Mouse (Mus musculus) gastrocnemius, adult 8-10 months (tissue): ENCODE data around the gene Stat3. TPM values are rescaled to one million over a fixed set of nuclear protein-coding genes. Genes with fewer than 3 reads are reported as not detected.

Experiments used
- total RNA-seq, 4 experiments: library from RNA; stranded (reverse); gene quantifications; 2 replicates each; pipeline ENCODE4 v1.2.4; 2022

Gene Stat3
- total RNA-seq, 4 experiments from 2014 or later: 32.9 to 41.1 (median 37.5) TPM

Other genes starting within 250 kb of the Stat3 start
- gene Zfp385c, start 247.1 kb downstream of the Stat3 start, total RNA-seq: under 1 TPM in 2 of 4 experiments, not detected in 2; 0.11 to 0.58 TPM
- under 1 TPM; 0.27 to 0.70 (median 0.28) TPM for gene Dhx58, start 235.3 kb downstream of the Stat3 start, total RNA-seq
- gene Kat2a, start 227.1 kb downstream of the Stat3 start, total RNA-seq: 10 to 100 TPM in 2 of 4 experiments, 1 to 10 TPM in 2; 9.0 to 11.1 (median 10.1) TPM
- gene Hspb9, start 225.7 kb downstream of the Stat3 start, total RNA-seq: not detected
- gene Rab5c, start 201.3 kb downstream of the Stat3 start, total RNA-seq: 10 to 100 TPM; 41.4 to 50.9 (median 42.2) TPM
- gene Kcnh4, start 179.6 kb downstream of the Stat3 start, total RNA-seq: not detected
- gene Hcrt, start 176.6 kb downstream of the Stat3 start, total RNA-seq: not detected
- 1 to 10 TPM; 4.3 to 8.2 (median 5.7) TPM for gene Ghdc, start 168.6 kb downstream of the Stat3 start, total RNA-seq
- gene Stat5b, start 88.8 kb downstream of the Stat3 start, total RNA-seq: 100 to 1,000 TPM; 136 to 186 (median 155) TPM
- 10 to 100 TPM; 10.9 to 16.8 (median 11.0) TPM for gene Stat5a, start 80.2 kb downstream of the Stat3 start, total RNA-seq
- 100 to 1,000 TPM; 125 to 153 (median 134) TPM for gene Cavin1, start 31.3 kb upstream of the Stat3 start, total RNA-seq
- 10 to 100 TPM; 62.0 to 79.8 (median 66.8) TPM for gene Atp6v0a1, start 69.9 kb upstream of the Stat3 start, total RNA-seq
- gene Naglu, start 130.5 kb upstream of the Stat3 start, total RNA-seq: 1 to 10 TPM; 2.9 to 4.8 (median 4.0) TPM
- under 1 TPM in 1 of 4 experiments, not detected in 3; 0.21 TPM for gene Hsd17b1, start 138.9 kb upstream of the Stat3 start, total RNA-seq
- 10 to 100 TPM in 1 of 4 experiments, 1 to 10 TPM in 3; 7.2 to 11.0 (median 8.5) TPM for gene Coasy, start 143.0 kb upstream of the Stat3 start, total RNA-seq
- 10 to 100 TPM in 2 of 4 experiments, 1 to 10 TPM in 2; 8.0 to 12.3 (median 9.4) TPM for gene Mlx, start 147.7 kb upstream of the Stat3 start, total RNA-seq
- gene Psmc3ip, start 155.9 kb upstream of the Stat3 start, total RNA-seq: 1 to 10 TPM; 1.3 to 1.5 (median 1.4) TPM
- 10 to 100 TPM; 28.8 to 30.4 (median 30.1) TPM for gene Retreg3, start 180.4 kb upstream of the Stat3 start, total RNA-seq
- gene Tubg1, start 180.4 kb upstream of the Stat3 start, total RNA-seq: 10 to 100 TPM; 23.2 to 27.9 (median 25.9) TPM
- 1 to 10 TPM; 2.9 to 3.6 (median 3.2) TPM for gene Tubg2, start 216.4 kb upstream of the Stat3 start, total RNA-seq
- 1 to 10 TPM in 1 of 4 experiments, under 1 TPM in 3; 0.67 to 1.3 (median 0.81) TPM for gene Cntnap1, start 231.0 kb upstream of the Stat3 start, total RNA-seq
- gene Plekhh3, start 231.8 kb upstream of the Stat3 start, total RNA-seq: 10 to 100 TPM; 25.6 to 38.5 (median 33.9) TPM
- gene Ccr10, start 235.9 kb upstream of the Stat3 start, total RNA-seq: not detected